8 mouse cellular contexts compared by ENCODE assay signal in genomic region chr4:117125348-117125909, GRCm38 (mm10). TPM values are rescaled to one million over a fixed set of nuclear protein-coding genes. Genes with fewer than 3 reads are reported as not detected.
A peak's percentile ranks its signal among the peaks of the same experiment; 100 is the strongest.
DNase-seq lines count a peak whose midpoint lies in the region; ATAC-seq and TF ChIP-seq lines count a peak whose summit lies in the region.

Gene Btbd19, minus strand, starts transcription at chr4:117125725.

- H3K9ac ChIP-seq in liver, postnatal 0 days (replicated peaks), result 0 out of 2 replicates have a peak within 1 kb of the TSS, but pooled peaks have one; percentile 24
- peak within 1 kb of the TSS; percentile 43 for H3K9ac ChIP-seq in neural tube, embryonic 15.5 days (replicated peaks)

- peaks cover 19% of the 10 kb centered on the region for H3K36me3 ChIP-seq in liver, postnatal 0 days (replicated peaks; ENCODE audit: insufficient read depth, low read length)
- H3K36me3 ChIP-seq in neural tube, embryonic 15.5 days, result peaks cover 28% of the 10 kb centered on the region

- intact Hi-C loops in heart, postnatal 36 days (cut with DNase I), result no loop called here

- TF ChIP-seq CTCF in layer of hippocampus, adult 2 months (conservative IDR thresholded peaks at IDR 0.05), result no peak
- no peak for TF ChIP-seq CTCF in liver, postnatal 0 days (IDR thresholded peaks at IDR 0.05; ENCODE audit: low read depth)

- peaks cover 40% of the 10 kb centered on the region for H3K4me1 ChIP-seq in liver, postnatal 0 days (ENCODE audit: insufficient read depth)
- peaks cover 27% of the 10 kb centered on the region for H3K4me1 ChIP-seq in neural tube, embryonic 15.5 days

- H3K27me3 ChIP-seq in liver, postnatal 0 days (ENCODE audit: insufficient read depth, low read length), result no peaks in the 10 kb centered on the region
- no peaks in the 10 kb centered on the region for H3K27me3 ChIP-seq in neural tube, embryonic 15.5 days (replicated peaks)

- WGBS in liver, postnatal 0 days (ENCODE audit: insufficient replicate concordance), result 36% methylated on average over 8 of the region's 8 CpGs
- 29% methylated on average over 8 of the region's 8 CpGs for WGBS in neural tube, embryonic 15.5 days

- H3K27ac ChIP-seq in layer of hippocampus, adult 2 months, result peak within 1 kb of the TSS; percentile 97
- H3K27ac ChIP-seq in liver, postnatal 0 days (ENCODE audit: low read depth), result peak within 1 kb of the TSS; percentile 89
- H3K27ac ChIP-seq in neural tube, embryonic 15.5 days (replicated peaks), result peak within 1 kb of the TSS; percentile 76

- peak; percentile 51 for DNase-seq in adrenal gland, postnatal 25 days
- DNase-seq in frontal cortex, adult 2 months (ENCODE audit: extremely low spot score in 1 of 2, low spot score in 1 of 2), result peak; percentile 52 to 83
- peak; percentile 79 to 81 for DNase-seq in heart, postnatal 36 days
- peak; percentile 79 to 85 for DNase-seq in layer of hippocampus, adult 2 months (ENCODE audit: low spot score in 2 of 2)
- DNase-seq in liver, postnatal 0 days, result peak; percentile 41
- DNase-seq in urinary bladder, postnatal 25 days (ENCODE audit: low spot score), result peak; percentile 67

- no peak for TF ChIP-seq EP300 in liver, postnatal 0 days (IDR thresholded peaks at IDR 0.05; ENCODE audit: low read depth)

- ATAC-seq in CD4-positive, CD25-positive, alpha-beta regulatory T cell, adult 4 months, result no peak
- ATAC-seq in liver, postnatal 0 days, result peak; percentile 5; the same call in 1 of the 2 replicates
- 0 out of 2 replicates have a peak, but pooled peaks have one; percentile 10 for ATAC-seq in neural tube, embryonic 15.5 days (ENCODE audit: low FRiP score)

- H3K4me2 ChIP-seq in liver, postnatal 0 days (ENCODE audit: low read depth, low read length), result peak within 1 kb of the TSS; percentile 47
- peak within 1 kb of the TSS; percentile 13 for H3K4me2 ChIP-seq in neural tube, embryonic 15.5 days

- no peak within 1 kb of the TSS; the same call in 1 of the 2 replicates for H3K4me3 ChIP-seq in layer of hippocampus, adult 2 months
- H3K4me3 ChIP-seq in liver, postnatal 0 days (ENCODE audit: low read depth, low read length), result 0 out of 2 replicates have a peak within 1 kb of the TSS, but pooled peaks have one; percentile 9
- no peak within 1 kb of the TSS for H3K4me3 ChIP-seq in neural tube, embryonic 15.5 days (replicated peaks)

- no peaks in the 10 kb centered on the region for H3K9me3 ChIP-seq in liver, postnatal 0 days (ENCODE audit: low read length)
- no peaks in the 10 kb centered on the region for H3K9me3 ChIP-seq in neural tube, embryonic 15.5 days (replicated peaks)

RNA-seq across cellular contexts. Expression of gene Btbd19, which starts in this region (rescaled TPM):
- 10 to 100 TPM; 18.5 to 19.2 TPM for polyA plus RNA-seq in CD4-positive, CD25-positive, alpha-beta regulatory T cell, adult 4 months (2017; shearing (Covaris generic))
- total RNA-seq in adrenal gland, postnatal 25 days (2021), result 8.3 and 9.4 TPM in 2 replicates
- polyA plus RNA-seq in frontal cortex, adult 2 months (2012; rRNA removed), result 21.9 and 25.6 TPM in 2 replicates
- 1 to 10 TPM; 1.8 to 2.4 TPM for total RNA-seq in heart, postnatal 36 days (2021)
- total RNA-seq in layer of hippocampus, adult 2 months (2021), result 10 to 100 TPM; 13.3 to 14.8 TPM
- polyA plus RNA-seq in liver, postnatal 0 days (2015; fragmentation: Nextera tagmentation; extraction: Ambion mirVana), result 2.3 and 2.5 TPM in 2 replicates
- polyA plus RNA-seq in neural tube, embryonic 15.5 days (2015; fragmentation: Nextera tagmentation; extraction: Ambion mirVana), result 4.7 and 5.5 TPM in 2 replicates
